ENCODE assay signal across 18 mouse cellular contexts in the genomic region with DNA sequence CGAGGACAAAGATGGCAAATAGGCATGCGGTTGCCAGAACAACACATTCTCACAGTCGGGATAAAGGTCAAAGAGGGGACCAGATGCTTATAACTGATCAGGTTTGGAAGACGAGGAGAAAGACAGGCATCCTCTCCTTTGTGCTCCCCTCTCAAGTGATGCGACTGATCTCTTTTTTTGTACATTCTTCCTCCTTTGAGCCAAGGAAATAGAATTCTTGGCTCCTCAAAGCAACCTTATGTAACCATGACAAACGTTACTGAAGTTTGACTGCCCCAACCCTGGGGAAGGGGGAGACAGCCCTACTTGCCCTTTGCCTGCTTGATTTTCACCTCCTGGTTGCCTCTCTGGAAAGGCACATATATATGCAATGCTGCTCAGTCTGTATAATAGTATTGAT. TPM values are rescaled to one million over a fixed set of nuclear protein-coding genes. Genes with fewer than 3 reads are reported as not detected.
A peak's percentile ranks its signal among the peaks of the same experiment; 100 is the strongest.
DNase-seq lines count a peak whose midpoint lies in the region; ATAC-seq and TF ChIP-seq lines count a peak whose summit lies in the region.
"Had no signal": no experiment of that assay in that cellular context is flagged by ENCODE, and none has a peak within 500 bp of the region (broad histone marks: within the 10 kb centered on the region; RNA-seq: fewer than 3 reads in every experiment).

No protein-coding gene starts in this region.

- H3K4me2 ChIP-seq in hindbrain, embryonic 11.5 days (replicated peaks; ENCODE audit: low read depth, low read length), result no peak overlapping the region
- no peak overlapping the region for H3K4me2 ChIP-seq in hindbrain, postnatal 0 days (ENCODE audit: low read depth, low read length)
- H3K4me2 ChIP-seq in neural tube, embryonic 15.5 days, result no peak overlapping the region
- H3K4me2 ChIP-seq: forebrain, embryonic 15.5 days; heart, embryonic 11.5 days; stomach, embryonic 15.5 days had no signal

- H3K27ac ChIP-seq in hindbrain, embryonic 11.5 days (ENCODE audit: low read depth, low read length), result peak overlapping the region; percentile 7; the same call in 1 of the 2 replicates
- no peak overlapping the region for H3K27ac ChIP-seq in hindbrain, postnatal 0 days
- H3K27ac ChIP-seq in neural tube, embryonic 15.5 days (replicated peaks), result no peak overlapping the region
- H3K27ac ChIP-seq: forebrain, embryonic 15.5 days; gastrocnemius, adult 2 months; kidney, postnatal 0 days; stomach, embryonic 15.5 days had no signal

- H3K4me3 ChIP-seq in hindbrain, embryonic 11.5 days (ENCODE audit: low read depth, low read length), result no peak overlapping the region
- no peak overlapping the region for H3K4me3 ChIP-seq in hindbrain, postnatal 0 days (ENCODE audit: low read length)
- no peak overlapping the region for H3K4me3 ChIP-seq in neural tube, embryonic 15.5 days (replicated peaks)
- H3K4me3 ChIP-seq: forebrain, embryonic 15.5 days; gastrocnemius, adult 2 months; stomach, embryonic 15.5 days had no signal

- no peak; the same call in 1 of the 2 replicates for ATAC-seq in hindbrain, embryonic 11.5 days (ENCODE audit: low FRiP score)
- ATAC-seq in hindbrain, postnatal 0 days, result no peak
- ATAC-seq in neural tube, embryonic 15.5 days (ENCODE audit: low FRiP score), result no peak
- ATAC-seq: forebrain, embryonic 15.5 days; lung, postnatal 0 days had no signal

- peaks cover 4% of the 10 kb centered on the region; the same call in 1 of the 2 replicates for H3K4me1 ChIP-seq in hindbrain, embryonic 11.5 days (replicated peaks; ENCODE audit: control insufficient read depth, insufficient read depth, low read length)
- no peaks in the 10 kb centered on the region for H3K4me1 ChIP-seq in hindbrain, postnatal 0 days (ENCODE audit: insufficient read depth, low read length)
- H3K4me1 ChIP-seq in neural tube, embryonic 15.5 days, result peaks cover 10% of the 10 kb centered on the region; the same call in 1 of the 2 replicates
- H3K4me1 ChIP-seq: stomach, embryonic 15.5 days had no signal

- 0 out of 2 replicates have a peak overlapping the region, but pooled peaks have one; percentile 21 for H3K9ac ChIP-seq in hindbrain, embryonic 11.5 days (ENCODE audit: low read depth, low read length)
- no peak overlapping the region for H3K9ac ChIP-seq in hindbrain, postnatal 0 days (replicated peaks; ENCODE audit: low read length)
- H3K9ac ChIP-seq in neural tube, embryonic 15.5 days (replicated peaks), result no peak overlapping the region
- H3K9ac ChIP-seq: forebrain, embryonic 15.5 days; stomach, embryonic 15.5 days had no signal

- no peaks in the 10 kb centered on the region for H3K36me3 ChIP-seq in hindbrain, embryonic 11.5 days (ENCODE audit: control insufficient read depth, insufficient read depth, low read length)
- no peaks in the 10 kb centered on the region for H3K36me3 ChIP-seq in hindbrain, postnatal 0 days (ENCODE audit: insufficient read depth, low read length)
- H3K36me3 ChIP-seq in neural tube, embryonic 15.5 days, result no peaks in the 10 kb centered on the region
- H3K36me3 ChIP-seq: forebrain, embryonic 15.5 days; stomach, embryonic 15.5 days had no signal

- H3K27me3 ChIP-seq in hindbrain, embryonic 11.5 days (ENCODE audit: control insufficient read depth, insufficient read depth, low read length), result no peaks in the 10 kb centered on the region
- no peaks in the 10 kb centered on the region for H3K27me3 ChIP-seq in hindbrain, postnatal 0 days (ENCODE audit: insufficient read depth, low read length)
- H3K27me3 ChIP-seq in neural tube, embryonic 15.5 days (replicated peaks), result no peaks in the 10 kb centered on the region
- H3K27me3 ChIP-seq: forebrain, embryonic 15.5 days; stomach, embryonic 15.5 days had no signal

- WGBS in hindbrain, embryonic 11.5 days, result 18% methylated on average over 6 of the region's 6 CpGs
- 12% methylated on average over 6 of the region's 6 CpGs for WGBS in hindbrain, postnatal 0 days
- WGBS in neural tube, embryonic 15.5 days, result 15% methylated on average over 6 of the region's 6 CpGs

- H3K9me3 ChIP-seq in hindbrain, embryonic 11.5 days (ENCODE audit: control insufficient read depth, low read length), result no peaks in the 10 kb centered on the region
- no peaks in the 10 kb centered on the region for H3K9me3 ChIP-seq in hindbrain, postnatal 0 days (ENCODE audit: low read length)
- H3K9me3 ChIP-seq in neural tube, embryonic 15.5 days (replicated peaks), result no peaks in the 10 kb centered on the region
- H3K9me3 ChIP-seq: forebrain, embryonic 15.5 days; stomach, embryonic 15.5 days had no signal

- peak; percentile 11 for DNase-seq in hindbrain, embryonic 11.5 days (ENCODE audit: low spot score)
- DNase-seq in hindbrain, postnatal 0 days (ENCODE audit: low spot score), result no peak
- peak; percentile 17 for DNase-seq in neural tube, embryonic 10.5 days (ENCODE audit: extremely low spot score, low spot score)
- DNase-seq in embryo, embryonic 11 days, result peak; percentile 12
- DNase-seq in right cerebral cortex, postnatal 4 days, result no peak
- no peak for DNase-seq in layer of hippocampus, adult 9-10 months (ENCODE audit: low spot score)
- DNase-seq: cerebellum, adult 9-10 months; gastrocnemius, adult 2 months; heart, postnatal 10 days; kidney, adult 18-20 months; liver had no signal

- no peak for TF ChIP-seq CTCF in hindbrain, postnatal 0 days (IDR thresholded peaks at IDR 0.05; ENCODE audit: low read depth)

RNA-seq across cellular contexts. Expression of a gene that starts 51.8 kb away (rescaled TPM):
- polyA plus RNA-seq in hindbrain, embryonic 11.5 days (2014; fragmentation: Nextera tagmentation; extraction: Ambion mirVana), result 17.9 and 18.5 TPM in 2 replicates
- 39.7 and 42.3 TPM in 2 replicates for total RNA-seq in hindbrain, postnatal 0 days (2014; rRNA removed)
- polyA plus RNA-seq in hindbrain, postnatal 0 days (2015; fragmentation: Nextera tagmentation; extraction: Ambion mirVana), result 13.1 and 14.6 TPM in 2 replicates
- polyA plus RNA-seq in neural tube, embryonic 15.5 days (2015; fragmentation: Nextera tagmentation; extraction: Ambion mirVana), result 20.2 and 24.1 TPM in 2 replicates
- total RNA-seq: megakaryocyte progenitor cell, adult 5-6 weeks had no signal

Comparison
In these comparisons a context has a peak if more than half of its experiments do, and no peak if none do; other contexts are left out.
1. DNase-seq: peak in hindbrain, embryonic 11.5 days (single experiment), neural tube, embryonic 10.5 days (single experiment) and embryo, embryonic 11 days (single experiment); none in hindbrain, postnatal 0 days (single experiment), right cerebral cortex, postnatal 4 days (single experiment) and layer of hippocampus, adult 9-10 months (single experiment).